Mouse (Mus musculus): Measurements from ENCODE around the gene Ier5. TPM values are rescaled to one million over a fixed set of nuclear protein-coding genes. Genes with fewer than 3 reads are reported as not detected.

Ier5 gene
- total and polyA plus RNA-seq, 3 experiments: 7.2 to 7.4 TPM; not detected in 1

GRCm38 (mm10) chr1:155073905-155074304 lies 25.5 kb downstream of the Ier5 start:
- H3K4me1 ChIP-seq (ENCODE audit: control insufficient read depth in 1 of 2, insufficient read depth in 2 of 2, low read length in 2 of 2): peaks cover 18 to 27% of the 10 kb centered on the region in 2 experiments
- DNase-seq (ENCODE audit: low read depth, low spot score): no peak
- H3K4me3 ChIP-seq (ENCODE audit: control insufficient read depth in 1 of 2, insufficient read depth in 1 of 2, low read depth in 2 of 2, low read length in 2 of 2): no peak overlapping the region
- H3K27ac ChIP-seq (ENCODE audit: control insufficient read depth, low read depth, low read length): no peak overlapping the region
- H3K27me3 ChIP-seq (ENCODE audit: control insufficient read depth in 1 of 2, insufficient read depth in 2 of 2, low read length in 2 of 2): no peaks in the 10 kb centered on the region
- no peak for TF ChIP-seq POLR2AphosphoS5 (IDR thresholded peaks at IDR 0.05; ENCODE audit: borderline replicate concordance, low read depth, low read length)
- TF ChIP-seq EP300 (IDR thresholded peaks at IDR 0.05; ENCODE audit: low read depth in 1 of 2, low read length in 2 of 2): no peak
- TF ChIP-seq MEF2A (IDR thresholded peaks at IDR 0.05; ENCODE audit: extremely low read depth, insufficient replicate concordance, low read depth, low read length, poor library complexity, severe bottlenecking): no peak
- no peak for TF ChIP-seq TBP (IDR thresholded peaks at IDR 0.05; ENCODE audit: low read depth, low read length)
- TF ChIP-seq GATA1 (IDR thresholded peaks at IDR 0.05; ENCODE audit: low read depth, low read length): no peak
- TF ChIP-seq ZNF384 (IDR thresholded peaks at IDR 0.05; ENCODE audit: low read depth, low read length): no peak
- TF ChIP-seq MXI1 (IDR thresholded peaks at IDR 0.05; ENCODE audit: low read depth, low read length): no peak
- TF ChIP-seq KAT2A (conservative IDR thresholded peaks at IDR 0.05; ENCODE audit: low read depth, low read length): no peak
- TF ChIP-seq ZMIZ1 (IDR thresholded peaks at IDR 0.05; ENCODE audit: low read depth, low read length): no peak
- no peak for TF ChIP-seq HCFC1 (IDR thresholded peaks at IDR 0.05; ENCODE audit: low read depth, low read length)
- no peak for TF ChIP-seq MAX (IDR thresholded peaks at IDR 0.05; ENCODE audit: low read length)
- TF ChIP-seq MAFK (IDR thresholded peaks at IDR 0.05; ENCODE audit: borderline replicate concordance, low read depth, low read length): no peak
- TF ChIP-seq TCF12 (IDR thresholded peaks at IDR 0.05; ENCODE audit: low read depth, low read length): no peak
- TF ChIP-seq POLR2AphosphoS2 (IDR thresholded peaks at IDR 0.05; ENCODE audit: low read length): no peak
- TF ChIP-seq NRF1 (IDR thresholded peaks at IDR 0.05; ENCODE audit: insufficient read depth, low read depth, low read length, poor library complexity, severe bottlenecking): no peak
- H3K9ac ChIP-seq (ENCODE audit: control insufficient read depth, low read depth, low read length, poor library complexity, severe bottlenecking): no peak overlapping the region
- H3K79me2 ChIP-seq (ENCODE audit: control insufficient read depth, insufficient read depth, low read length, poor library complexity): no peaks in the 10 kb centered on the region
- peaks cover 0 to 13% of the 10 kb centered on the region in 2 experiments; a peak in 2 of 4 replicates for H3K36me3 ChIP-seq (ENCODE audit: control insufficient read depth in 1 of 2, insufficient read depth in 2 of 2, low read length in 2 of 2)
- H3K9me3 ChIP-seq (replicated peaks; ENCODE audit: insufficient read depth, low read length): no peaks in the 10 kb centered on the region

GRCm38 (mm10) chr1:155073133-155073532 lies 26.3 kb downstream of the Ier5 start:
- no peak for TF ChIP-seq USF2 (IDR thresholded peaks at IDR 0.05; ENCODE audit: borderline replicate concordance in 1 of 2, insufficient read depth in 1 of 2, low read depth in 1 of 2, low read length in 2 of 2)
- TF ChIP-seq GABPA (IDR thresholded peaks at IDR 0.05; ENCODE audit: low read depth, low read length): no peak
- peak; percentile 35; the same call in 1 of the 2 replicates for TF ChIP-seq MAFK (IDR thresholded peaks at IDR 0.05; ENCODE audit: borderline replicate concordance, low read depth, low read length)
- TF ChIP-seq HCFC1 (IDR thresholded peaks at IDR 0.05; ENCODE audit: low read depth, low read length): no peak
- no peak for TF ChIP-seq ETS1 (IDR thresholded peaks at IDR 0.05; ENCODE audit: low read depth, low read length)
- no peak for TF ChIP-seq SMC3 (IDR thresholded peaks at IDR 0.05; ENCODE audit: low read depth, low read length)
- no peak for TF ChIP-seq MYB (IDR thresholded peaks at IDR 0.05; ENCODE audit: low read depth, low read length)
- no peak for TF ChIP-seq NELFE (IDR thresholded peaks at IDR 0.05; ENCODE audit: low read depth, low read length)
- no peak for TF ChIP-seq POLR2A (IDR thresholded peaks at IDR 0.05; ENCODE audit: control insufficient read depth in 1 of 2, insufficient read depth in 1 of 2, low read depth in 1 of 2, low read length in 2 of 2, poor library complexity in 1 of 2)
- H3K9me3 ChIP-seq (replicated peaks; ENCODE audit: insufficient read depth, low read length): no peaks in the 10 kb centered on the region
- H3K27me3 ChIP-seq (ENCODE audit: control insufficient read depth in 1 of 2, insufficient read depth in 2 of 2, low read length in 2 of 2): no peaks in the 10 kb centered on the region
- H3K9ac ChIP-seq (ENCODE audit: control insufficient read depth, low read depth, low read length, poor library complexity, severe bottlenecking): no peak overlapping the region
- H3K27ac ChIP-seq (ENCODE audit: control insufficient read depth, low read depth, low read length): no peak overlapping the region
- H3K4me3 ChIP-seq (ENCODE audit: control insufficient read depth in 1 of 2, insufficient read depth in 1 of 2, low read depth in 2 of 2, low read length in 2 of 2): no peak overlapping the region
- no peaks in the 10 kb centered on the region for H3K79me2 ChIP-seq (ENCODE audit: control insufficient read depth, insufficient read depth, low read length, poor library complexity)
- H3K36me3 ChIP-seq (ENCODE audit: control insufficient read depth in 1 of 2, insufficient read depth in 2 of 2, low read length in 2 of 2): peaks cover 0 to 13% of the 10 kb centered on the region in 2 experiments; a peak in 2 of 4 replicates
- DNase-seq (ENCODE audit: low read depth, low spot score): no peak
- peaks cover 20 to 27% of the 10 kb centered on the region in 2 experiments for H3K4me1 ChIP-seq (ENCODE audit: control insufficient read depth in 1 of 2, insufficient read depth in 2 of 2, low read length in 2 of 2)

All from MEL (cell line).